Mouse (Mus musculus): ENCODE data around the gene Sri.
"Not testable (repeated sequence)": the region's sequence is repeated elsewhere in the genome, so short reads cannot be mapped to it uniquely, and the experiment has no call there.

Sri gene

GRCm38 (mm10) chr5:8045855-8046254 is at the start of gene Sri:
Gene Sri (plus strand): TSS chr5:8046078.
- no peak for DNase-seq

- peak in 1 of 2 experiments; percentile 8 for DNase-seq
These were observed 49.4 kb upstream of the Sri start for GRCm38 (mm10) chr5:7996401-7997044.

DNA sequence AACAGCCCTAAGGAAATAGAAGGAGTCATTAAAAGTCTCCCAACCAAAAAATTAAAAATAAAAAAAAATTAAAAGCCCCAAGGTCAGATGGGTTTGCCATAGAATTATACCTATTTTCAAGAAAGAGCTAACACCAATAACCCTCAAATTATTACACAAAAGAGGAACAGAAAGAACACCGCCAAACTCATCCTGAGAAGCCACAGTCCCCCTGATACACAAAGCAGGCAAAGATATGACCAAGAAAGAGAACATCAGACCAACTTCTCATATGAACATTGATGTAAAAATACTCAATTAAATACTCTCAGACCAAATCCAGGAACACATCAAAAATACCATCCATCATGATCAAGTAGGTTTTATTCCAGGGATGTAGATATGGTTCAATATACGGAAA is 48.8 kb upstream of the Sri start:
- no peak for DNase-seq

DNA sequence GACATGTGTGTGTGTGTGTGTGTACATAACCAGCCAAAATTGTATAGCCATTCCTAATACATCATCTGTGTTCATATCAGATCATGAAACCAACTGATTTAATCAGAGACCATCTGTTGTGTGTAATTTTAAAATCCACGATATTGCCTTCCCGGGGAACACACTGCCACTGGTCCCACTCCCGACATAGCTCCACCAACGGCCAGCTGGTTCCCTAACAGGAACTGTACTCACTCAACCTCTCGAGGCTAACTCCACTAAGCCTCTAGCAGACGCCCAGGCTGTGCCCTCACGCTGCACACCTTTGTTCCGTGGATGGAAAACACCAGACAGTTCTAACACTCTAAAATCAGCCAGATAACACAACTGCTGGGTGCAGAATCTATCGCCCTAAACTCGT is 45.4 kb upstream of the Sri start:
- DNase-seq: no peak

GRCm38 (mm10) chr5:8002827-8003226 is 43.1 kb upstream of the Sri start:
- no peak for DNase-seq

DNA sequence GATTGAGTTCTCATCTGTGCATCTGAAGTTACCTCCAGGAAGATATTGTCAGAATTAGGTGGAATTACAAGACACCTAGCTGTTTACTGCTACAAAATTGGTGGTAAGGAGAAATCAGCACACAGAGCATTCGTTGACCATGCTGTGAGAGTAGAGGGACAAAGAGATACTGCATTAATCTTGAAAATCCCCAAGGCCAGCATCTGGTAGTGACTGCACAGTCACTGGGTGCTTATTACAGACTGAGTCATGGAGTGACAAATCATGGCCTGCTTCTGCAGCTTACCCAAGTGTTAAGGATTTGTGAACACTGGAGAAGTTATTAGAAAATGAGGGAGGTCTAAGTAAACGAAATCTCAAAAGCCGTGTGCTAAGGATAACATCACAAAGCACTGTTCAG is 32.6 kb upstream of the Sri start:
- DNase-seq: no peak

- DNase-seq: not testable (repeated sequence)
These were observed 11.3 kb upstream of the Sri start for GRCm38 (mm10) chr5:8034596-8034995.

DNA sequence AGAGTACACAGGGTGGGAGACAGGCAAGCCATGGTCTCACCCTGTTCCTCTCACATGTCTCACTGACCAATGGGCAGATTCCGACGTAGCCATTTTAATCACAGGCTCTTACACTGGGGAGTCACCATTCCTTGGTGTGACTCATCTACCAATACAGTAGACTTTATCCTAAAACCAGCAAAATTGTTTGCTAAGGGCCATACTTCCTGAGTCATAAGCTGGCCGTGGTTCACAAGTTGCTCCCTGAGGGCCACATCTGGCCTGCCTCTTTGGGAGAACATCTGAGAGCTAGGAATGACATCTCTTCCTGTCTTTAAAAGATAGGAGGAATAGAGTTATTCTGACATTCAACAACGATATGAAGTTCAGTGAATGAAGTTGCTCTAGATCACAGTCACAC is 7.9 kb downstream of the Sri start:
- DNase-seq: no peak

DNA sequence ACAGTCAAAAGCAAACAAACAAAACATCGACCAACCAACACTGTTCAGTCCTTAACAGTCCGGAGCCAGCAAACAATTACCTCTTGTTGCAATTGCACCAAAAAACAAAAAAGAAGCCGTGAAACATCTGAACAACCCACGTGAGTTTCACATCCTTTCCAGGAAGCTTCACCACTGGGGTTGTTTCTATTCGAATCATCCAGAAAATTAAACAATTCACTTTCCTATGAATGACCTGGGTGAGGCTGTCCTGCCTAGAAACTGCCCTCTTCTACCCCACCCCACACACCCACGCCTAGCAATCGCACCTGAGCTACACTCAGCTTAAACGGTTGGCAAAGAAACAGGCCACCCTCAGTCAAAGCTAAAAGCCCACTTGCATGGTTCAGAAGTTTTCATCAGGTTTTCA is 9.8 kb downstream of the Sri start:
- DNase-seq: no peak

DNA sequence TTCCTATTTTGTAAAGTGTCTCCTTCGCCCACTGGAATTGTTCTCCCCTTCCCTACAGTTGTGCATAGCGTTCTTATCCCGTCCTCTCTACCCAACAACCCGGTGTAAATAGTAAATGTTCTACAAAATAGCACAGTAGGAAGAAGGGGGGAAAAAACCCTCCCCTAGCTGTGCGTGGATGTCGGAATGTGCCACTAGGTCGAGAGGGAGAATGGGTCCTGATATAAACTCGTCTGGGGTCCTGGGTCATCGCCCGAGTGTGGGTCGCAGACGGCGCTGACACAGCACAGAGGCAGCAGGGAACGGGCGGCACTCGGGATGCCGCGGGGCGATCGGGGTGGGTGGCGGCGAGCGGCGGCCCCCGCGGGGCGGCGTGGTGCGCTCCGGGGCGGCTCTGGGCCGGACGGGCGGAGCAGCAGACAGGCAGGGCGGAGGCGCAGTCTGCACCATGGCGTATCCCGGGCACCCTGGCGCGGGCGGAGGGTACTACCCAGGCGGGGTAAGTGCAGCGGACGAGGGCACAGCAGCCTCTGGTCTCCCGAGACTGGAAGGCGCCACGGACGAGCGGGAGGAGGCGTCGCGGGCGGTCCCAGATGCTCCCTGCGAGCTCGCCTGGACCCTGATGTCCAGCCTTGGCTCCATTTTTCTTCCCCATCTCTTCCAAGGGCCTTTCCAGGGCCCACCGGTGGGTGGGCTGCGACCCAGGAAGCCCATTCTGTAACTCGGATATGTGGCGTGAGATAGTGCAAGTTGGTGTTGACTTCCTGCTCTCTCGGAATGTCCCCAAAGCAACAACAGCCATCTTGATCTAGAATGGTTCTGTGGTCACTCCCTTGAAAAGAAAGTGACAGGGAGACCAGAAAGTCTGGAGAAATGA is 10.5 kb downstream of the Sri start:
- DNase-seq: peak; percentile 80 to 86

DNA sequence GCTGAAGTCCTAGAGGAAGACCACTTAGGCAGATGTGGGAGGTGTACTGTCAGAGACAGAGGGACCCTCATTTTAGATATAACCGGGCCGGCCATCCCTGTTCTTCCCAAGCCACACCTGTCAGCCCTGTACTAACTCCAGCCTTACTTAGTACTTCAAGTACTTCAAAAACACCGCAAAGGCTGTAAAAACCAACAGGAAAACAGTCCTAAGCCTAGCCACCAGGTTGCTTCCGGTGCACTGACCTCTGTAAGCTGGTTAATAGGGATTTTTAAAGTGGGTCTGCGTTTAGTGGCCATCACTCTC is 11.1 kb downstream of the Sri start:
- DNase-seq: no peak

DNA sequence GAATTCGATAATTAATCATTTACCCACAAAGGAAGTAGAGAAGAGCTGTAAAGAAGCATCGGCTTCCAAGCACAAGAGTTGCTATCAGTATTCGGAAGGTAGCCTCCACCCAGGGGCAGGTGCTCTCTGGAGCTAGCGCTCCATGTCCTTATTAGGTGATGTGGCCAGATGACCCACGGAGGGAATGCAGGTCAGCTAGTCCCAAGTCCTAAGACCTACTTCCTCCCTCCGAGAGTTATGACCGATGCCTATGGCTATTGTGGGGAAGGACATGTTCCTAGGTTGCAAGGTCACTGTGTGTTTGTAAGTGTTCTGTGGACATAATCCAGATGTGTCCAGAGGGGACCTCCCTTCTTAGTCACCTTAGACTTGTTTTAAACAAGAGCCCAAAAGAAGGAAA is 12.2 kb downstream of the Sri start:
- DNase-seq: no peak

- DNase-seq: no peak
These were observed 16.6 kb downstream of the Sri start for GRCm38 (mm10) chr5:8062469-8062868.

DNA sequence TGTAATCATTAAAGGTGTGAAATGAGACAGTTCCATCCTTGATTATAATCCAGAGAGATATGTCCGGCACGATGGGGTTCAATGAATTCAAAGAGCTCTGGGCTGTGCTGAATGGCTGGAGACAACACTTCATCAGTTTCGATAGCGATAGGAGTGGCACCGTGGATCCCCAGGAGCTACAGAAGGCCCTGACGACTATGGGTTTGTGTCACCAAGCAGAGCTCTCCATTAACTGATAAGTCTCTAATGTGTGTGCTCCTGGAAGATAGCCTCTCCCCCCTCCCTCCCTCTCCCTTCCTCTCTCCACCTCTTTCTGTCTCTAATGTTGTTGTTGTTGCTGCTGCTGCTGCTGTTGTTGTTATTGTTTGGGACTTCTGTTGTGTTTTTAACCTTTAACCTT is 17.3 kb downstream of the Sri start:
- no peak for DNase-seq

GRCm38 (mm10) chr5:8073406-8073805 is 27.5 kb downstream of the Sri start:
- no peak for DNase-seq

DNA sequence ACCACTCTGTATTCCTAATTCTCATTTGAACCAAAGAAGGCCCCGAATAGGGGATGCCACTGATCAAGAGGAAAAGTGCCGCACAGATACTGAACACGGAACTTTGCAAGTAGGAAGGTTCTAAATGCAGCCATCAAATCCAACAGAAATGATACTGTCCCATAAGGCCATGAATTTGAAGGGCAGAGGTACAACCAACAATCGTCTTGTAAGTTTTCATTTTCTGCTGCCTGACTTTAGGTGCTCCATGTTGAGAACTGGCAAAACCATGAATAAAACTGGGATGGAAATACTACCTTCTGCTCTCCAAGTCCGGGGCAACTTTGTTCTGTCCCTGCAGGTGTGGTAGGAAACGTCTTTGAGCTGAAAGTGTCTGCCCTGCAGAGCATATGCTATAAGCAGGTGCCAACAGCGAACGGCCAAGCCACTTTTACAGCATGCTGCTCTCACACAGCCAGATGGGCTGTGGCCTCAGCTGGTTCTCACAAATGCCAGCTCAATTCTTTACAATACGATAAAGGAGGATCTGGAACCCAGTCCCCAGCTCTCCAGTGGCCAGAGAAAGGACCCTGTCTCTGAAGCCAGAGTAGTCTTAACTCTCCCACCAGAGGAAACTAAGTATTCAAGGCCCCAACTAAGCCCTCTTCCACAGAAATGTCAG is 28.2 kb downstream of the Sri start:
- peak in 1 of 2 experiments; percentile 49 for DNase-seq

- DNase-seq: no peak
These were observed 31.6 kb downstream of the Sri start for GRCm38 (mm10) chr5:8077481-8077880.

- DNase-seq: no peak
These were observed 37.1 kb downstream of the Sri start for GRCm38 (mm10) chr5:8082800-8083509.

- DNase-seq: no peak
These were observed 39.8 kb downstream of the Sri start for GRCm38 (mm10) chr5:8085661-8086060.

DNA sequence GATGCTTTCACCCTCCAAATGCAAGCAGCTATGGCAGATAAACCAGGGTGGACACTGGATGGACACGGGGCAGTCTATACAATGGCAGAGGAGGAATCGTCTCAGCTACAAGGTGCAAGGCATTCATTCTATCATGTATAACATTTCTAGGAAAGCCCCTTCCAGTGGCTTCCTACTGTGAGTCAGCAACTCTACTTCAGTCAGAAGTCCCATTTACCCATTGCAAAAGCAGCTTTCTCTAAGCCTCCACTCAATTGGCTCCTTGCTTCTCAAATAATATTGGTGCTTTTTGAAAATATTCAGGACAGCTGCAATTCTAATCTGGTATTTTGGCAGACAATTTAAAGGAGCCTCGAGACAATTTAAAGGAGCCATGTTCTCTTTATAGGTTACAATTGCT is 42.3 kb downstream of the Sri start:
- DNase-seq: no peak

DNA sequence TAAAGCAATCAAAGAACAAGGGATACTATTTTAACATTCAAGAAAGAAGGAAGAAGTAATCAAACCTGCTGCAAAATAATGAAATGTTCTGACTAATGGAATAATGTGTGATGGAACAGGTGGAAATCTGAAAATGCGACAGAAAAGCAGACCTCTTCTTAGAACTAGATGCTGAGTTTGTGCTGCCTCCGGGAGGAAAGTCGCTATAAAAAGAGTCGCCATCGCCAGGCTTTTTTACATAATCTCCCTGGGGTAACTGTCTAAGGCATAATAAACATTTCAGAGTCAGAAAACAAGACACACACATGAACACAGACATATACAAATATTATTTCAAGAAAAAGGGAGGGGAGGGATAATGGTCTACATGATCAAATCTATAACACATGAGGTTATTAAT is 49.0 kb downstream of the Sri start:
- peak in 1 of 2 experiments; percentile 47 for DNase-seq

DNA sequence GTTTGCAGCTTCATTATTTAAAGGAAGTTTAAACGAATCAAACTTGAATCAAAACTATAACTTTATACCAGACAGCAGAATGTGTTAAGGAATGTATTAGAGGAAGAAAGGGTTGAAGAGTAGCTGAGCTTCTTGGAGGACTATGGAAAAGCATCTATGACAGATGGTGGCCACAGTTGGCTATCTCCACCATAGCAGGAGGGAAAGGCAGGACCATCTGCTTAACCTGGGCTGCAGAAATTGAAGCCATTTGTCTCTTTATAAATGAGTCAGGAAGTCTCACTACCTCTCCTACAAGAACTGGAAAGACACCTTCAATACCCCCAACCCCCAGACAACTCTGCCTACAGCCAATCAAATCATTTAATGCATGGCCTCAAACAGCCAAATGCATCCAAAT is 49.8 kb downstream of the Sri start:
- peak; percentile 85 to 94 for DNase-seq

DNA sequence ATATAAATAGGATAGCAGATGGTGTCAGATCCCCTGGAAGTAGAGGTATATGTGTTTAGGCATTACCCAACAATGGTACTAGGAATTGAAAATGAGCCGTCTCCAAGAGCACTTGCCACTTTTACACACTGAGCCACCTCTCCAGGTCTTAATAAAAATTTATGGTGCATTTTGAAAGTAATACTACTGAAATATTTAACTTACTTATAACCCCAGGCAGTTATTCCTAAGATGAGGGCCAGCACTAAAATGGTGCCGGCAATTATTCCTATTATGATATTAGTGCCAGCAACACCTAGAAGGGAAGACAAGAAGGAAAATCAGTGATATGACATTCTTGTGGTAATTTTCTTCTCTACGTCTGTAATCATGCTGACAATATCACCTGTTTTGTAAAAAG is 65.8 kb downstream of the Sri start:
- DNase-seq: no peak
